Mouse (Mus musculus): ENCODE results near the gene Elmo1. TPM values are rescaled to one million over a fixed set of nuclear protein-coding genes. Genes with fewer than 3 reads are reported as not detected.

Elmo1 gene
- total RNA-seq, 2 experiments from 2014 or later = 9.8 to 10.2 TPM

DNA sequence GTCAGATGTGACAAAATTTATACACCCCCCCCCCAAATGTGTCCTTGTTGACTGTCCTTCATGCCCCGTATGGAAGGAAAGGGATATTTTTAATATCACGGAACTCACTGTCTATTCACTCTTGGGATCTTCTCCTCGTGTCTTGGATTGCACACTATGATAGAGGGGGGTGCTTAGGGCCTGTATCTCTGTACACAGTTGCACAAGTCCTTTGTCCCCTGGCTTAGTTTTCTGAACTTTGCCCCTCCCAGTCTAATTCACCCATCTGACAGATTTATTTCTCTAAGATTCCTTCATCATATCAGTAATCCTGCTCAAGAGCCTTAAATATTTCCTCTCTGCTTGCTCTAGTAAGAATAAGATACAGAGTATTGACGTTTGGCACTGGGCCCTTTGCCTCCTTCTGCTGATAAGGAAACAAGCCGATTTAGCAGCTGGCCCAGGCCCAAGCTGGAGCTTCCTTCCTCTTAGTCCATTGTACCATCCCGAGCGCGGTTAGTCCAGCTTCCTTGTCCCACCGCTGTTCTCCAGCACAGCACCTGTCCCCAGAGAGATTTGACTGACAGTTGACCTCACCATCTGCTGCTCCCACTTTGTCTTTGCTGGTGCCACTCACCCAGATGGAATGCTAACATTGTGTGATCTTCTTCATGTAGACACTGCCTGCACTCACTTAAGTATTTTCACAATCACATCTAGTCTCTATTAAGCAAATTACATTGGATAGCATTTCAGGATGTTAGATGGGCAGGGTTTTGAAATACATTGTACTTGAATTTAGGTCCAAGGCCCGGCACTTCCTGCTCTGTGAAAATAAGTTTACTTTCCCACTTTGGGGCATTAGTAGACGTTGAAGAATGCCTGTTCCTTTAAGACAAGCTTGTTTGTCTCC, 141.7 kb downstream of the Elmo1 start:
- intact Hi-C loops (cut with DNase I) = loop anchor here (2.0 to 5.0 kb wide), 2 partner anchors 49 to 105 kb away; no protein-coding TSS in a partner anchor
- DNase-seq (ENCODE audit: low spot score) = peak; percentile 71

DNA sequence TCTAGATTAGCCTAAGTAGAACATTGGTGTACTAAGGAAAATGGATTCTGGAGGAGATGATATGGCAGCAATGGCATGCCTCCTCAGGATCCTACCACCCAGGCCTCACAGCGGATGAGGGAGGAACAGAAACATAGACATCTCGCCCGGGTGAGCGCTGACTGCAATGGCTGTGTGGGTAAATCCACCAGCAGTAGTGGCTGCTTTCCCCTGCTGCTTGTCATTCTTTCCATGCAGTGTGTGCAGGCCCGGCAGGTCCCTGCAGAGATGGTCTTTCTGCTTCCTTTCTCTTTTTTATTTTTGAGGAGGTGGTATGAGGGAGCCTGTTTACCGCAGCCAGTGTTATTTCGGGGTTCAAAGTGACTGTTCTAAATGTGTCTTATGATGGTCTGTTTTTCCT, 143.3 kb downstream of the Elmo1 start:
- DNase-seq (ENCODE audit: low spot score) = no peak
- intact Hi-C loops (cut with DNase I) = loop anchor here (2.0 to 5.0 kb wide), 2 partner anchors 51 to 106 kb away; no protein-coding TSS in a partner anchor

DNA sequence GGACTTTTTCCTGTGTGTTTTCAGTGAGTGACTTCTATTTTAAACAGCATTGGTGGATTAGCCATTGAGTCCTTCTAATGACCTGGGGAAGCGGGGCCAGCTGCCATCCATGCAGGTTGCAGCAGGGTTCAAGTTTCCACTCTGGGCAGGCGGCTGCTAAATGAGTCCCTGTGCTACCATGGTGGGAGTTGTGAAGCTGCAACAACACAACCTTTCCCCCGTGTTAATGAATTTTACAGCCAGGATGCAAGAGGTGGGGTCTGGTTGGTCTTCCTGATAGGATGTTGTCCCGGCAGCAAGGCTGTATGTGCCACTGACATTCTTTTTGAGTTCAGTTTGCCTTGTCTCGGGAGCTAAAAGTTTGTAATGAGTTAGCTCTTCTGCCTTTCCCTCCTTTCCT, 147.2 kb downstream of the Elmo1 start:
- intact Hi-C loops (cut with DNase I) = no loop called here
- no peak for DNase-seq (ENCODE audit: low spot score)

DNA sequence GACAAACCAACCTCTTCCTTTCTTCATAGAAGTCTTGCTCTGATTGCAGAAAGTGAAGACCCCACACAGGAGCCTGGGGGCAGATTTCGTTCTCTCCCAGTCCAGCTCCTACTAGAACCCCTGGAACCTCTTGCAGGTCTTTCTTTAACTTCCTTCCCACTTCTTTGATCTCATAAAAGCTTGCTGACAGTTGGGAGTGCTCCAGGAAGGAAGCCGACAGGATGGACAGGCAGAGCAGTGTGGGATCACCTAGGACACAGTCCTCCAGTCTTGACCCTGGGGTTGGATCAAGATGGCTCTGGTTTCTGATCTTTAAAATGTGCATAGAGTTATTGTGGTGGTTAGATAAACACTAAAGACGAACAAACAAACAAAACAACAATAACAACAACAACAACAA, 147.8 kb downstream of the Elmo1 start:
- no peak for DNase-seq (ENCODE audit: low spot score)
- intact Hi-C loops (cut with DNase I) = no loop called here

DNA sequence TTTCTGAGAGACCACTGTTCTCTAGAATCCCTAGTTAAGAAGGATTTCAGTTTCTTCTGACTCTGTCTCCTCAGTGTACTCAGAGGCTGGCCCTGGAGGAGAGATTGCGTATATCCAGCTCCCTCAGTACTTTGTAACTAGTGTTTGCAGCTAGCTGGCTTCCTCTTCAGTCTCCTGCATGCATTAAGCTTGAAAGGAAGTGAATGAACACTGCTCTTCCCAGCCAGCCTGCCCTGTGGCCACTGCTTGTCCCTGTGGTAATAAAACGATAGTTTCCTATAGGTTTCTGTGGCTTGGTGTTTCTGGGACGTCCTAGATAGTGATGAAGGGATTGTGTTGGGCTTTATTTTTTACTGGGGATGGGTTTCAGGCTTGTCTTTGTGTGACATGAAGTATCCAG, 148.3 kb downstream of the Elmo1 start:
- intact Hi-C loops (cut with DNase I) = no loop called here
- no peak for DNase-seq (ENCODE audit: low spot score)

DNA sequence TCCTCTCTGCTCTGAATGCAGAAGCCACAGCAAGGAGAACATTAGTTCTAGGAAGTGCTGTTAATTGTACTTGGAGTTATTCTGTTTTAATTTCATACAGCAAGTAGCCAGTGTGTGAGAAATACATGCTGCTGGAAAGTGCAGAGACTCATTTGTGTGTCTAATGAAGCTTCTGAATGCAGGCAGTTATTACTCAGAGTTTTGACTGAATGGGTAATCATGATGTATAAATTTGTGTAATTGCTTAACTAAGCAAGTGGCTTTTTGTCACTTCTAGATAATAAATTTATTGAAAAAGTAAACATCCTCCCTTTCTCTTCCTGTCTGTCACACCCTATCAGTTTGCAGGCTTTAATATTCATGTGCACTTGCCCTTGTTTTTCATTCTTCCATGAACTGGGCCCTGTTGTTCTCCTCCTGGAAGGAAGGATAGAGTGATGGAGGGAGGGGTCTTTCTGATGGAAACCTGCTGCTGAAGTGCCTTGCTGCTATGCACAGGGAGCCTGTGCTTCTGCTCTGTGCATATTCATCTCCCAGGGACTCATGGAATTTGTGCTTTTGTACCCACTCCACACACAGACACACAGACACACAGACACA, 159.8 kb downstream of the Elmo1 start:
- intact Hi-C loops (cut with DNase I) = no loop called here

DNA sequence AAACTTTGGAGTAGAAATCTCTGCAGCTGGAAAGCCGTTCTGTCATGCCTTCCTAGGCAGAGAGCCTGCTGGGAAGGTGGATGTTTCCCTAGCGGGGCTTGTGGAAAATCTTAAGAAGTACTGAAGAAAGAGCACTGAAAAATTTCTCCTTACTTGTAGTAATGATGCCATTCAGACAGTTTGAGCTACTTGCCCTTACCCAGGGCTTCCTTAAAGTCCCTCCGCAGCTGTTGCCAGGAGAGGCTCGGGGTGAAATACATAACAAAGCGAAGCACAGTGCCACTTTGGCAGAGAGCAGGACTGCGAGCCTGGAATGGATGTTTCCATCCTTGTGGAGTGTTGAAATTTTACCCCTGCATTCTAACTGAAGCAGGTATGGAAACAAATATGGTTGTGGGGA, 164.5 kb downstream of the Elmo1 start:
- peak; percentile 8 for DNase-seq (ENCODE audit: low spot score)
- intact Hi-C loops (cut with DNase I) = no loop called here

More for the DNA sequence above, 159.8 kb downstream of the Elmo1 start:
- no peak for DNase-seq (ENCODE audit: low spot score)

DNA sequence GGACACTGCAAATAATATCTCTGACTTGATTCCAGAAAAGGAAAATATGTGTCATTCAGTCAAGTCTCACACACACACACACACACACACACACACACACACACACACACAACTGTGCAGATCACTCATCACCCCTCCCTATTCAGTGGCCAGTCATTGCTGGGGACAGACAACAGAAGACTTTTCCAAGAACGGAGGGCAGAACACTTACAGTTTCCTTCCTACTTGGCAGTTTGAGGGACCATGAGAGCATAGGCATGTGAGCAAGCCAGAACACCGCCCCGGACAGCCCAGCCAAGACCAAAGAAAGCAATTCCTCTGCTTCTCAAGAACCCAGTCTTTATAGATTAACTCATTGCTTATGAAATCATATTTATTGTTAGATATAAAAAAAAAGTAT, 165.0 kb downstream of the Elmo1 start:
- intact Hi-C loops (cut with DNase I) = no loop called here
- peak; percentile 66 for DNase-seq (ENCODE audit: low spot score)

DNA sequence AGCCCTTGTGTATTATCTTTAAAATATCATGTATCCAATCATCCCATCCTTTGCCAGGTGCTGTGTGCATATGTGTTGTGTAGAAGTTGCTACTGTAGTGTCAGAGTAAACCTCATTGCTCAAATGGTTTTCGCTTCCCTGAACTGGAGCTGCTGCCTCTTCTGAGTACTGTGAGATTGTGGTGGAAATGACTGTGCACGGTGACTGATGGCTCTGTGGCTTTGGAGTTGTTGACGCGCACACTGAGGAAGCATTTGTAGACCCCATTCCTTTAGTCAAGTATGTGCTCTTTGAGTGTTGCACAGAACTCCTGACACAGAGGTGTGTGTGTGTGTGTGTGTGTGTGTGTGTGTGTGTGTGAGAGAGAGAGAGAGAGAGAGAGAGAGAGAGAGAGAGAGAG, 166.2 kb downstream of the Elmo1 start:
- intact Hi-C loops (cut with DNase I) = no loop called here
- DNase-seq (ENCODE audit: low spot score) = no peak

DNA sequence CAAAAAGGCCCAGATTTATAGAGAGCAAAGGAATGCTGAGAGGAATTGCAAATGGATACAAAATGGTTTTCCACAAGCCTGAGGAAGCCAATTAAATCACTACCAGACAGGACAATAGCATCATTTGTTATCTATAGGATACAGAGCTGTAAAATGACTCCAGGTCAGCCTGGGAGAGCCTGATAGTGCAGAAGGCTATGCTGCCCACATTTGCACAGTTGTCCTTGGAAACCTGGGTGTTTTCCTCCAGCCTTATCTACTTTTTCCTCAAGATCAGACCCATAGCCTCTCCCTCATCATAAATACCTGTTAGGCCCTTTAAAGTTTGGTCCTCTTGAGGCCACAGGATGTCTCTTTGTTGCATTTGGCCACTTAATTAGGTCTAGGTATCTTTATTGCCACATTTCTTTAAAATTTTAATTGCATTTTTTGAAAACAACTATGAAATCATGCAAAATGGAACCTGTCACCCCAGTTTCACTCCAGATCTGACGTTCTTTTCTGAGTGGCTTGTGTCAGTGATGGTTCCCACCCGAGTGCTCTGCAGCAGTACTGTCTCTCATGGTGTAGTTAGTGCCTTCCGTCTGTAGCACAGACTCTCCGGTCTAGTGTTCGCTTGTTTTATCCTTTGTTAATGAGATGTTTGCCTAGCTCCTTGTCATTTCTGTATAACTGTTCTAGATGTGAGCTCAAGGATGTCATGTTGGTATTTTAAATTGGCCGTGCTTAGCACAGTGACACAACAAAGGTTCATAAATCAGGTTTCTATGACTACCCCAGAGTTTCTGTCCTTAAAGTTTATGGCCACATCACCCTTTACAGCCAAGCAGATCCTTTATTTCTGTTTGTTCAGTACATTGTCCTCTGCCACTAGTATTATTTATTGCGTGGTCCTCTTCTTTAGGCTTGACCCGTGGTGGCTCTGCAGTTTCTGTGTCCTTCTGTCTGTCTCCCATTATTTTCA, 167.4 kb downstream of the Elmo1 start:
- no peak for DNase-seq (ENCODE audit: low spot score)
- intact Hi-C loops (cut with DNase I) = no loop called here

DNA sequence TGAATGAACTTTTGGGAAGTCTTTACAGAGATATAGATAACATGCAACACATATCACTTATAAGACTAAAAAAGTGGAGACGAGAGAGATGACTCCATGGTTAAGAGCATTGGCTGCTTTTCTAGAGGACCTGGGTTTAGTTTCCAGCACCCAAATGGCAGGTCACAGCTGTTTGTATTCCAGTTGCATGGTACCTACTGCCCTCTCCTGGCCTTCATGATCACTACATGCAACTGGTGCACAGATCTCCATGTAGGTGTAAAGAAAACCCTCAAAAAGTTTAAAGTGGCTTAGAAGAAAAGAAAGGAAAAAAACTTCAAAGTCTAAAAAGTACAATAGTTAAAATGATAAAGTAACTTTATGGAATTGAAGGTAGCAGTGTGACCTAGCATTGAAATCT, 172.8 kb downstream of the Elmo1 start:
- intact Hi-C loops (cut with DNase I) = no loop called here
- no peak for DNase-seq (ENCODE audit: low spot score)

DNA sequence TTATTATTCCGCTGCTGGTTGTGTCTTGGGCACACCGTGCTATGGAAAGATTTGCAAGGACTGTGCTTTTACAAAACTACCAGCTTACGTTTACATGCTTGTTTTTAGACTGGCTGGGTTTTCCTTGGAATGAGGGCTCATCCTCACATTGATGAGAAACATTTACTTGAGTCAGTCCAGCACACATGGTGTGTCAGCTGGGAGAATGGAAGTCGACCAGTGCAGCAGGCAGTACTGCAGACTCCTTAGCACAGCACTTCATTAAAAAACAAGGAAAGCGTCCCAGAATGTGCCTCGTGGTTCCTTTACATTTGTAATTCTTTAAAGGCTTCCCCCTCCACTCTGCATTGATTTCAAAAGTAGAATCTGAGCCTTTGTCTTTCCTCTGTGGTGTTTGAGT, 179.8 kb downstream of the Elmo1 start:
- intact Hi-C loops (cut with DNase I) = loop anchor here (5.0 kb wide), 3 partner anchors 48 to 573 kb away; partner anchors contain the start of gene Nme8
- DNase-seq (ENCODE audit: low spot score) = no peak

DNA sequence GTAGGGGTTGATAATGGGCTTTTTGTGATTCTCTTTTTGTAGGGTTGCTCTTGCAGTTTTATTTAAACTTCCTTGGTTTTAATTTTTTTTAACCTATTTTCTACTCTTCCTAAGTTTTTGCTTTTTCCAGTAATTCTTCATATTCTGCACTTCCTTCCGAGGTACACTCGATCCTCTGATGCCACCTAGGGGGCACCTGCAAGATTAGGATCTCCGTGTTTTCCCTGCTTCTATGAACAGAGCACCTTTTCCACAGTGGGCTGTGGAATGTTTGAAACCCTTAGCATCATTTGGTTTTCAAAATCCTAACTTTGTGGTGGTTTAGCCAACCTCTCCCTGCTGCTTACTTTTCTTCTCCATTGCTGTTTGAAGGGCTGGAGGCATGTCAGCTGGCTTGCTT, 181.4 kb downstream of the Elmo1 start:
- no peak for DNase-seq (ENCODE audit: low spot score)
- intact Hi-C loops (cut with DNase I) = loop anchor here (2.0 to 5.0 kb wide), 4 partner anchors 49 to 574 kb away; partner anchors contain the start of genes Elmo1 and Nme8

DNA sequence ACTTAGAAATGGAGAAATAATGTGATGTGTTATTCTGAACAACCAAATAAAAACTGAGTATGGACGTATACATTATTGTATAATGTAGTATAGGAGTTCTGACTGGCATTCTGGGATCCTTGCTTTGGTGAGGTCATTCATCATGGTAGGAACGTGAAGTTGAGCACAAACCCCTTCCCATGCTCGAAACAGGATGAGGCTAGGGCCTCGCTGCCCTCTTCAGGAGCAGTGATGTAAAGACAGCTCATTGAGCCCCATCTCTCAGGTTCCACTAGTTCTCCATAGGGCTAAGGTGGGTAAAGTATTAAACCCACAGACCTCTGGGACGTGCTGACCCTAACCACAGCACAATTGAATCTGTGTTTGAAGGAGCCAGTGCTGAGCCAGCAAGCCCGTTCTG, 182.2 kb downstream of the Elmo1 start:
- no peak for DNase-seq (ENCODE audit: low spot score)
- intact Hi-C loops (cut with DNase I) = loop anchor here (2.0 to 5.0 kb wide), 4 partner anchors 50 to 575 kb away; partner anchors contain the start of genes Elmo1 and Nme8

DNA sequence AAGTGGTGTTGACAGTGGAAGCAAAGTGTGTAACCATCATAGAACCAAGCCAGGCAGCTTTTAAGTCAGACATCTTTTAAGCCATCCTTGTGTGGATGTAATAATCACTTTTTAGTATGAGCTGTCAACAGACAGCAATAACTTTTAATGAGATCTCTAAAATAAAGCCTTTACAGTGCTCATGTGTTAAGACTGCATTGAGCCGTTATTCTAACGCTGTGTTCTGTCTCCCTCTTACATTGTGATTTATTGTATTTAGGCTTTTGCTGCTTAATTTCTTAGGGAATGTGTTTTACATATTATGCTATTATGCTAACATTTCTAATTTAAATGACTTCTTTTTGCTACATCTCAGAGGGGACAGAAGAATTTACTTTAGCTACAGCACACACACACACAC, 189.5 kb downstream of the Elmo1 start:
- intact Hi-C loops (cut with DNase I) = no loop called here
- no peak for DNase-seq (ENCODE audit: low spot score)

DNA sequence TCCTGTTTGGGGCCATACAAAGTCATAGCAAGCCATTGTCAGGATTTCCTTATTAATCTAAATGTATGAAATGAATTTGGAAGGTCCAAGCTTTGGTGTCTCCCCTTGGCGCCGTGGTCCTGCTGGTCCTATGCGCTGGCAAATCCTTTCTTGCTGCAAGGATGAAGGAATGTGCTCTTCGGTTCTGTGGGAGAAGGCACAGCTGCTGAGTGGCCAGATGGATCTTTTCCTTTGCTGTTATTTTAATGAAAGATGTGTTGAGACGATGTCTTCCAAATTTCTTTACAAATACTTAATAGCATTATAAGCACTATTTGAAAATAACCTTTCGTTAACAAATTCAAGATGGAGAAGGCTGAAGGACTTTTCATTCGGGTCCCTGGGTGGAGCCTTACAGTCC, 193.5 kb downstream of the Elmo1 start:
- intact Hi-C loops (cut with DNase I) = no loop called here
- no peak for DNase-seq (ENCODE audit: low spot score)

DNA sequence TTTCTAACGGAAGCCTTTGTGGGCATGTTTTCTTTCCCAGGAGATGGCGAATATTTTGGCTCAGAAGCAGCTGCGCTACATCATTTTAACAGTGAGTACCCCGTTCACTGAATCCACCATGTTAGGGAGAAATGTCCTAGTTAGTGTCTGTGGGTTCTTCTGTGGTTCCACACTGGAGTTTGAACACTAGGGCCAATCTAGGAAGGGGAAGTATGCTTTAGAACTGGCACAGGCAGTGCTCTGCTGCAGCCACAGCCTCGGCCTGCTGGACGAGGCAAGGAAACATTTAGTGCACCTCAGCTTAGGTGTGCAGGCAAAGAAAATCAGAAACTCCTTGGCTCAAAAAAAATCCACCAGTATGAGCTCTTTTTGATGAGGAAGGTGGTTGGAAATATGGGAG, 196.3 kb downstream of the Elmo1 start:
- DNase-seq (ENCODE audit: low spot score) = no peak
- intact Hi-C loops (cut with DNase I) = no loop called here

DNA sequence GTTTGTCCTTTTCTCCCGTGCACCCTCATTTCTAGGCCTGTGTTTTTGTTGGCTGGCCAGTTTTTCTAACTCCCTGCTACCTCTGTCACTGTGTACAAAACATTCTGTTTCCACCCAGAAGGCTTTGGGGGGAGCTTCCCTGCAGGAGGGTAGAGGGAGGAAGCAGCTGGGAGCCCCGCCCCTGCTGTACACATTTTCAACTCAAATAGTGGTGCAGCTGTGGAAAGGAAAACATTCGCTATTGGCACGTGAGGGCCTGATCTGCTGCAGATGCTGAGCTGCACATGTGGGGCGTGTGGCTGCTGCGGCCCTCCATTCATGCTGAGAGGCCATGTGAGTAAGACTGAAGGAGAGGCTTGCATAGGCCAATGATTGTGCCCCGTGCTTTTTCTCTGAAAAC, 198.0 kb downstream of the Elmo1 start:
- peak; percentile 62 for DNase-seq (ENCODE audit: low spot score)
- intact Hi-C loops (cut with DNase I) = no loop called here

DNA sequence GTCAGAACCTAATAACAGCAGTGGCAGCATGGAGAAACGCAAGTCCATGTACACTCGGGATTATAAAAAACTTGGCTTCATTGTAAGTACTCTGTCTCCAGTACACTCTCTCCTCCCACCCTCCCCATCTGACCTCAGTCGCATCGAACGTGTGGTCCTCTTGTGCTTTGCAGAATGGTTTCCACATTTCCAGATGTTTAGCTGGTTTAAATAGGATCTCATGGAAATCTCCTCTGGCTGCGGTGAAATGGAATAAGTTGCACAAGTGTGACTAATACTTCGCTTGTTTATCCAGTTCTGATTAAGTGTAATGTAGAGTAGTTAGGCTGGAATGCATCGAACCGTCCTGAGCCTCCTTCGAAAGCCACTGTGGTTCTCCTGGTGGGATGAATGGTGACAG, 200.0 kb downstream of the Elmo1 start:
- intact Hi-C loops (cut with DNase I) = loop anchor here (5.0 kb wide), 1 partner anchor 253 kb away; no protein-coding TSS in a partner anchor
- no peak for DNase-seq (ENCODE audit: low spot score)

DNA sequence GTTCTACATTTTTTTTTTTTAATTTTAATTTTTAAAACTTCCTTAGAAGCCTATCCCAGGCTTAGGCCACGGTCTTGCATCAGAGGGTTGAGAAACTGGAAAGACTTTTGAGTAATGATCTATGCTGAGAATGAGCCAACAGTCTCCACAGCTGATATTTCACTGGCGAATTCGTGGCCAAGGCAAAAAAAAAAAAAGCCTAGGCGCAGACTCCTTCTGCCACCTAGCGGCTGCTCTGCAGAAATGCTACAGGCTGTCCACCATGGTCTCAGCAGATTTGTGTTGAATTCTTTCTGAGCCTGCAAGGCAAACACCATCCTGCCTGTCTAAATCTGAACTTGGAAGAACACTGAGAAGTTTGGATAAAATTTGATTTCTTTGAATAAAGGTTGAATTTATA, 202.0 kb downstream of the Elmo1 start:
- intact Hi-C loops (cut with DNase I) = loop anchor here (5.0 kb wide), 1 partner anchor 255 kb away; no protein-coding TSS in a partner anchor

More for the DNA sequence above, 202.0 kb downstream of the Elmo1 start:
- DNase-seq (ENCODE audit: low spot score) = no peak

Measured in heart, postnatal 25 days (tissue).